Mouse (Mus musculus): ENCODE results near the gene Trpm8.

GRCm38 (mm10) chr1:88261706-88262105 lies 15.8 kb upstream of the Trpm8 start:
- TF ChIP-seq POLR2A (IDR thresholded peaks at IDR 0.05; ENCODE audit: low read depth, low read length) (no peak), CTCF (IDR thresholded peaks at IDR 0.05; ENCODE audit: extremely low read depth, insufficient read depth, insufficient read length, insufficient replicate concordance) (no peak)

Measured in spleen, adult 2 months (tissue).